Mouse (Mus musculus) erythroid progenitor cell, adult 5-6 weeks (primary cell): ENCODE data around the gene Zcchc14. TPM values are rescaled to one million over a fixed set of nuclear protein-coding genes. Genes with fewer than 3 reads are reported as not detected.

ENCODE experiments used
- ATAC-seq: replicated peaks from 2 replicates; pipeline ENCODE4 v1.8.0; 2016; ENCODE audit warnings: moderate number of reproducible peaks, mild to moderate bottlenecking, moderate TSS enrichment, inconsistent platforms; ENCODE audit not compliant: poor library complexity, low FRiP score, severe bottlenecking
- total RNA-seq, 2 experiments: library from RNA; stranded (forward) in 1 of 2; stranded (reverse) in 1 of 2; fragments of 150-400 nt in 1 of 2; fragments of 186-747, 209-891 nt in 1 of 2; gene quantifications; 2 replicates each; pipeline versions ENCODE4 v1.2.3 to v1.2.4; 2015 to 2017; ENCODE audit warnings: low replicate concordance in 2 of 2

Zcchc14 gene
- total RNA-seq, 2 experiments from 2014 or later, result not detected

DNA sequence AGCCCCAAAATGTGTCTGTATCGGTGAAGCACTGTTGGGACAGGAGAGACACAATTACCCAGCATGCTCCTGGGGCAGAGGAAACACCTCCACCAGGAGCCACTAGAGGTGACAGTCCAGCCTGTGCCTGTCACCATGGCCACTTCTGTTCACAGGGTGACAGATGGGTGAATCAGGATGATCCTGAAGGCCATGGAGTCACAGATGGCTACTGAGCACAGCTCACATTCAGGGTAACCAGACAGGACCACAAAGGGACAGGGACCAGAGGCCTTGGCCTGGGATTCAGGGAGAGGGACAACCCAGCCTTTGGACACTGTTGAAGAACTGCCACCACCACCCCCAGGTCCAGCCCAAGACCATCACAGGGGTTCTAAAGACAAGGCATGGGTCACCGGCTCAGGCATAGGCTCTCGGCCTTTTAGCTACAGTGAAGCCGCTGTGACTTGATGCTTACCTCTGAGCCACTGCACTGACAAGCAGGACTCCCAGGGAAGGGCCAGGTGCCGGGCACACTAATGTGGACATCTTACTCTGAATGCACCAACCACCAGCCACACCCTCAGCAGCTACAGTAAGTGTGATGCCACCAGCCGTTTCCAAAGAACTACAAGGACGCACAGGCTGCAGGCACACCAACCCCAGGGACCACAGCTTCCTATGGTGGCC is 92.1 kb downstream of the Zcchc14 start:
- no peak for ATAC-seq

DNA sequence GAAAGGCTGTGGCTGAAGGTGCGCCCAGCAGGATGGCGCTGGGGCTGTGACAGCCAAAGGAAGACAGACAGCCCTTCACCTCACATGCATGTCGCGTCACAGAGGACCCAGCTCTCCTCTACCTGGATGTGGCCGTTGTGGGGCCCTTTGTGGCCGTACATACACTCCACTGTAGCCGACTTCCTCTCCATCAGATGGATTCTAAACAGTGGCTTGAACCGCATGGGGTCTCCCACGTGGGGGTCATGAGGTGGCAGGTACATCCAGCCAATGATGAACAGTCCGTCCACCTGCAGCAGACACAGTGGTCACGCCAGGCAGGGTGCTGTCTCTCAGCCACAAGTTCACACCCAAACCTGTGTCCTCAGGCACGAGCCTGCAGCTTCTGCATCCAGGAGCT is 92.9 kb downstream of the Zcchc14 start:
- ATAC-seq, result no peak

DNA sequence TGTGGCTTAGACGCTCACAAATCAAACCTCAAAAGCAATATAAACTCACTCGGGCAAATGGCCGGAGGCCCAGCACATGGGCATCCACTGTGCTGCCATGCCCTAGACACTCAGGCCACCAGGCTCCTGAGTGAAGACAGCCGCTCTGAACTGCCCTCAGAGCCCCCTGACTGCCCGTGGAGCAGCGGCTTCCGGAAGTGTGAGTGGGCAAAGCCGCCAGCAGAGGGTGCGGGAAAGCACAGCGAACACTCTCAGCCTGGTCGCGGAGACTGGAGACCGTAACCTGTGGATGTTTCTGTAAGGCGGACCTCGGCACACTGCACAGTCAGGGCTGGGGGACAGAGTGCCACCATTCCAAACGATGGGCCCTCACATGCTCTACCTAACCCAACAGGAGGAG is 94.2 kb downstream of the Zcchc14 start:
- ATAC-seq, result no peak

DNA sequence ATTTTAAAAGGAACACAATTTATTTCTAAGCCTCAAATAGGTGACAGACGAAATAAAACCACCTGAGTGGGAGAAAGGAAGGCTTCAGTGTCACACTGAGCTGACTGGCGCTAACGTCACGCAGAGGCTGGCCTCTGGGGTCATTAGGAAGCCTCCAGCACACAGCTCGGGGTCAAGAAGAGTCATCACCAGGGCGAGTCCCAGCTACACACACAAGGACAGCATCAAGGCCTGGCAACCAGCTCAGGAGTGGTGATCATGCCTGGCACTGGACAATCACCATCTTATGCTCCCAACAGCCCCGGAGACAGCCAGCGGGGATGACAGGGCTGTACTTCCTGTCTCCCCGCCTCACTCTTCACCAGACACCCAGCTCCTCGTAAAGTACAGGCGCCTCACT is 95.0 kb downstream of the Zcchc14 start:
- ATAC-seq, result no peak

DNA sequence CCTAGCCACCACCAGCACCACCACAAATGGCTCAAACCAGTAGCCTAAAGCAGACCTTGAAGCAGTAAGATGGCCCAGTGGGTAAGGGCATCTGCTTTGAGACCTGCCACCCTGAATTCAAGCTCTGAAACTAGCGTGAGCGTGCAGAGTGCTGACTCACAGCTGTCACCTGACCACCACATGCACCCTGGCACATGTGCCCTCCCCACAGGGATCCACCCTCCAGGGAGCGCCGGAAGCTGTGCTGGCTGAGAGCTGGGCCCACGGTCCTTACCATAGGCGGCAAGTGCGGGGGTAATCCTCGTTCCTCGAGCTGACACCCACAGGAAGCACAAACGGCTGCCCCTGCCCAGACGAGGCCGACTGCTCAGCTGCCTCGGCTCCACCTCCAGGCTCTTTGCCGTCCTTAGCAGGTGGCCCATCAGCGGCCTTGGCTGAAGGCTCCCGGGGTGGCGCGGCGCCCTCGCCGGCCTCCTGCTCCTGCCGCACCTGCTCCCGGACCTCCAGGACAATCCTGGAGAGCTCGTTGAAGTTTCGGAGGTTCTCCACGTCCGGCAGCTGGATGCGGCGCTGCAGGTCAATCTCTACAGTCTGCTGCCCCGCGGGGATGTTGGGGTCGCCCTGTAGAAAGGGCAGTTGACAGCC is 98.7 kb downstream of the Zcchc14 start:
- ATAC-seq, result no peak

DNA sequence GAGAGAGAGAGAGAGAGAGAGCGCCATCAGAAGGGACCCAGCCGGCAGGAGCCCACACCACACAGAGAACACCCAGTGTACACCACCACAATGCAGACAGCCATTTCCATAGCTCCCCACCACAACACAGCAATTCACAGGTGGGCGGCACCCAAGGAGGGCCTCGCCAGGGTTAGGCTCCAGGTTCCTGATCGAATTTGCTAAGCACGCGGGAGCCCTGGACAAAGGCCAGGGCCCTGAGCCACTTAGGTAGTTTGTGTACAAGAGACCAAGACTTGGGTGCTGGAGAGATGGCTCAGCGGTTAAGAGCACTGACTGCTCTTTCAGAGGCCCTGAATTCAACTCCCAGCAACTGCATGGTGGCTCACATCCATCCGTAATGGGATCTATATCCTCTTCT is 100.2 kb downstream of the Zcchc14 start:
- no peak for ATAC-seq

DNA sequence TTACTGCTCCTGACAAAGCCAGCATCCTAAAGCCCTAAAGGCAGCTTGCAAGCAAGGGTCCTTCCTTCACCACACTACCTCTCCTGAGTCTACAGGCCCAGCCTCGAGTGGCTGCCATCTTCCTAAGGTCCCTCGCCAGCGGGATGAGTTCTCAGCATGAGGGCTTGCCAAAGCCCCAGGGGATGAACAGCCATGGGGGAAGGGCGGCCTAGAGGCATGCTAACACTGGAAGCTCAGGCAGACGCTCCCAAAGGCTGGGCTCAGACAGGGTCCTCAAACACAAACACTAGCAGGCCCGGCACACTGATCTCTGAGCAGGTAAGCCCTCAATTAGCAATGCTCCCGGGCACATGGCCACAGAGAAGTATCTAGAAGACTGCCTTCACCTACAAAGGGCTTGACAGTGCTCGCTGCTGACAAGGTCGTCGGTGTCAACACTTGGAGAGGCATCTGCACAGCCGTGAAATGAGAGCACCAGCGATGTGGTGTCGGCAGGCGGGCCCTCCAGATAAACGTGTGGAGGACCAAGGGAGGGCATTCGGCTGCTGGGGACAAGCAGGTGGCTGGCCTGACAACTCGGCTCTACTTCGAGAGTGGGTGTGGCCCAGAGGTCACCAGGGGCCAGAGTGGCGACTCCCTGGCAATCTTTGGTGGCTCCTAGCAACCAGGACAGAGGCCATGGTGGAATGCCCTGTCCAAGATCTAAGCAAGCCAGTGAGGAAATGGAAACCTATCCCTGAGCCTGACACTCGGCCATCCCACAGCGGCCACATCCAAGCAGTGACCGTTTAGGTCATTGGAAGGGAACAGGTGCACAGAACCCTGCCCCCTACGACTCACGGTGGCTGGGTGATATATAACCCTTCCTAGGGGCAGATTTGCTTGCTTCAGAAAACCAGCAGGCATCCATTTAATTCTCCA is 101.4 kb downstream of the Zcchc14 start:
- ATAC-seq, result no peak

DNA sequence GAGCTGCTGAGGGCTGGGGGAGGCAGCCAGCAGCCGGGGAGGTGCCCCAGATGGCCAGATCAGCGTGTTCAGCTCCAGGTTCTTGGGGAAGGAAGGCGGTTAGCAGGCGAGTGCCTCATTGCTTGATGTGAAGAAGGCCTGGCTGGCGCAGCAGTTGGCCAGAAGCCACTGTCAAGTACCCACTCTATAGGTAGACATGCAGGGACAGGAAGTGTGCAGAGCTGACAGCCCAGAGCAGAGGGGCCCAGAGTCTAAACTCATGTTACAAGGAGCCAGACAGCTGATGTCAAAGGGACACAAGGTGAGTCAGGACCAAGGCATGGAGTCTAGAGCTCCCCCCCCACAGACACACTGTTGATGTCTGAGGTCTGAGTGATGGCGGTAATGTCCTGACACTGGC is 102.6 kb downstream of the Zcchc14 start:
- ATAC-seq, result no peak

Other genes starting within 250 kb of the Zcchc14 start
- not detected in 2 replicates for gene 1700018B08Rik, start 108.6 kb downstream of the Zcchc14 start, total RNA-seq (2015; ENCODE audit: low replicate concordance)
- not detected in 2 replicates for gene 1700018B08Rik, start 108.6 kb downstream of the Zcchc14 start, total RNA-seq (2017; ENCODE audit: low replicate concordance)
- gene Fbxo31, start 74.1 kb downstream of the Zcchc14 start, total RNA-seq (2015; ENCODE audit: low replicate concordance), result 1.7 and 2.2 TPM in 2 replicates
- gene Fbxo31, start 74.1 kb downstream of the Zcchc14 start, total RNA-seq (2017; ENCODE audit: low replicate concordance), result 1.5 and 3.5 TPM in 2 replicates
- 93.9 and 137 TPM in 2 replicates for gene Map1lc3b, start 62.5 kb downstream of the Zcchc14 start, total RNA-seq (2015; ENCODE audit: low replicate concordance)
- gene Map1lc3b, start 62.5 kb downstream of the Zcchc14 start, total RNA-seq (2017; ENCODE audit: low replicate concordance), result 84.3 and 101 TPM in 2 replicates
- not detected in 2 replicates for gene Jph3, start 76.7 kb upstream of the Zcchc14 start, total RNA-seq (2015; ENCODE audit: low replicate concordance)
- not detected in 2 replicates for gene Jph3, start 76.7 kb upstream of the Zcchc14 start, total RNA-seq (2017; ENCODE audit: low replicate concordance)
- 7.9 and 16.3 TPM in 2 replicates for gene Klhdc4, start 176.7 kb upstream of the Zcchc14 start, total RNA-seq (2015; ENCODE audit: low replicate concordance)
- gene Klhdc4, start 176.7 kb upstream of the Zcchc14 start, total RNA-seq (2017; ENCODE audit: low replicate concordance), result 15.7 and 17.9 TPM in 2 replicates